Mouse (Mus musculus) lung, postnatal 0 days (tissue): ENCODE measurements around the gene Prkcsh.

Source experiments
- CTCF ChIP-seq: IDR thresholded peaks from 2 replicates; pipeline ENCODE4 v1.5.1; 2016; ENCODE audit warnings: antibody characterized with exemption, mild to moderate bottlenecking
- EP300 ChIP-seq: IDR thresholded peaks from 2 replicates; pipeline ENCODE4 v1.6.1; 2016; ENCODE audit warnings: antibody characterized with exemption, mild to moderate bottlenecking, control low read depth

GRCm38 (mm10) chr9:21978398-21979128 lies 24.0 kb upstream of the Prkcsh start:
- TF ChIP-seq CTCF (no peak), EP300 (no peak)
